Mouse (Mus musculus) right cerebral cortex, postnatal 14 days (tissue): ENCODE measurements at regions not wholly inside any gene's neighbourhood (a gene's known extent, or its start where the extent isn't known, plus 50 kb on each side); places are given as distances from the start of the nearest gene placed in this dataset.

Source experiments
- DNase-seq: peaks from one replicate; pipeline ENCODE4 v3.0.0; 2022

DNA sequence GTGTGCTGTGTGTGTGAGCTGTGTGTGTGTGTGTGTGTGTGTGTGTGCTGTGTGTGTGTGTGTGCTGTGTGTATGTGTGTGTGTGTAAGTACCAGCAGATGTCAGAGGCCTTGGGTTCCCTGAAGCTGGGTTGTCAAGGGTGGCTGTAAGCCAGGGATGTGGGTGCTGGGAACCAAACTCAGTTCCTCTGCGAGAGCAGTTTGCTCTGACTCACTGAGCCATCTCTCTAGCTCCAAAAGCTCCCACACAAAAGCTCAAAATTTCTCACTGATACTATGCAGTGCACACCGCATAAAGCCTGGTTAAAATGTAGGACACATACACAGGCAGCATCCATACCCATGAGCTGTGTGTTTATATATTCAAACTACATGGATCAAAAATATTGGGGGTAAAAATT lies 172.9 kb upstream of the Clec14a start:
- DNase-seq, result peak; percentile 17

GRCm38 (mm10) chr12:58440666-58441065 lies 171.6 kb upstream of the Clec14a start:
- no peak for DNase-seq

- no peak for DNase-seq
Observed at GRCm38 (mm10) chr12:58437031-58437430, 167.9 kb upstream of the Clec14a start.

DNA sequence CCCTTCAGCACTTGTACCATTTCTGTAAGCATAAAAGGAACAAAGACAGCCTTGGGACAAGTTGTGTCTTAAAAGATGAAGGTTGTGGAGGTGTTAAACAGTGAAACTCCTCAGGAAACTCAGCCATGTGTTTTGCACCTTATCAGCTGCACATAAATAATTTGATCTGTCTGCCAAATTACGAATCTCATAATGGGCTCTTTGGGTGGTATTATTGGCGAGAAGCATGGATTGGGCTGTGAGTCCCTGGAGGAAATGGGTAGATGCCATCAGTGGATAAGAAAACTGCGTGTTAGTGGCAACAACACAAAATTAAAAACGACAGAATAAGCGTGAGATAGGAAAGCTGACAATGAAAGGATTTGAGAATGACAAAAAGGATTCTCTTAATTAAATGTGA lies 165.4 kb upstream of the Clec14a start:
- no peak for DNase-seq

DNA sequence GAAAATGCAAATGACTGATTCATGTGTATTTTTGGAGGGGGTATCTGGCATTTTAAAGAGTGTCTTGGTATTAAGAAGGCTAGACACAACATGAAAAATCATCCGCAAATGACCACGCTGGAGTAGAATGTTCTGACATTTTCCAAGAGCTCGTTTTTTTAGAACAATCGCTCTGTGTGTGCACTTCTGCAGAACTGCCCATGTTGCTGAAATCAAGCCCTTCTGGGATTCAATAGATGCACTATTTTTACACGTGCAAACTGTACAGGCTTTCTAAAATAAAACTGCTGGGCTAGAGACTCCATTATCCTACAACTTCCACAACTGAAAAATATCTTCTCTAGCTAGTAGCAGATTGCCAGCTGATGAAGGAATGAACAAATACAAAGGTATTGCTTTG lies 160.8 kb upstream of the Clec14a start:
- no peak for DNase-seq

- no peak for DNase-seq
Observed at GRCm38 (mm10) chr12:58426758-58427157, 157.7 kb upstream of the Clec14a start.

GRCm38 (mm10) chr12:58425961-58426360 lies 156.9 kb upstream of the Clec14a start:
- DNase-seq, result no peak

GRCm38 (mm10) chr12:58423581-58423980 lies 154.5 kb upstream of the Clec14a start:
- no peak for DNase-seq

DNA sequence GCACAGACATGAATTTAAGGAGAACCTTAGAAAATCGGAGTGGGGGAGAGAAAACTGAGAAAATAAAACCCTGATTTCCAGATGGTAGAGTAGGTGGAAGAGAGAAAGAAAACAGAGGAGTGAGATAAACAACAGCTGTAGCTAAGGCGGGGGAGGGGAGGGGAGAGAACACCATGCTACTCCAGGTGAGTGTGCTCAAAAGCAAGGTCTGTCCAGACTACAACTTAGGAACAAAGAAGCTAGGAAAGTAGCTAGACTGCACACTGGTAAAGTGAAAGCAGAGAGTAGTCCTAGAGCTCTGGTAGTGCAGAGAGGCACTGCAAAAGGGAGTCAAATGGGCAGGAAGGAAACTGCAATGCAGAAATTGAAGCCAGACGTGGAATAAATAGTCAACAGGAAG lies 132.8 kb upstream of the Clec14a start:
- DNase-seq, result no peak

DNA sequence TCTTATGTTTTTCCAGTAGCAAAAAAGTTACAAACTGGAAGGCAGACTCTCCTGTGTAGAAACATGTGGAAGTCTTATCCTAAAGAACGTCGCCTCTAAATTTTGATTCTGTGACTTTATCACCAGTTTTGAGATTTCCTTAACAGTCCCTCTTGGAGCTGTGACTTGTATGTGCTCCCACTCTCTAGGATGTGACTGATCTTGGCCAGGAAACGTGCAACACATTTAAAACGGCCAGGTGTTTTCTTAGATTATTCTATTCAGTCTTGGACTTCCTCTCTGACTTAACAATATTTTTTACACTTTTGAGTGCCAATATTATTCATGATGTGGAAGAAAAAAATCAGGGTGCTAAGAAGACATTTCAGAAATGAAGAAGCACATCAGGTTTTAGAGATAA lies 91.2 kb upstream of the Clec14a start:
- no peak for DNase-seq

- DNase-seq, result no peak
Observed at GRCm38 (mm10) chr12:58334163-58334562, 65.1 kb upstream of the Clec14a start.

GRCm38 (mm10) chr12:58329913-58330312 lies 60.8 kb upstream of the Clec14a start:
- DNase-seq, result no peak

DNA sequence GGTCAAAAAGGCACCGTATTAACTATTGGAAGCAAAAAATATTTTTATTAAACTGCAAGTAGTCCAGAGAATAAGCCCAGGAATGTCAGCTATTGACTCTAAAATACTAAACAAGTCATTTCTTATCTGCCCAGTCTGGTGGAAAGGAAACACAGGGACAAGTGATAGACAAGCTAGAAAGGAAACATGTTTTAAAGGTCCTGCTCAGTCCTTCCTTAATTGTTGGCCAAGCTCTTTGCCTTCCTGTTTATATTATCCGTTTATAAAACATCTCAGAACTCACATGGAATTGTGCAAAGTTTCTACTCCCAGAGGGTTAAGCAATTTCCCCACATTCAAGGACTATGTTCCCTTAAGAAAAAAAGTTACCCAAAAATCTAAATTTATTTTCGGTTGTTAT lies 54.9 kb upstream of the Clec14a start:
- no peak for DNase-seq
